Mouse (Mus musculus) layer of hippocampus, adult 6 months (tissue): ENCODE results near the gene Olfr214. TPM values are rescaled to one million over a fixed set of nuclear protein-coding genes. Genes with fewer than 3 reads are reported as not detected.

Experiments used
- long read RNA-seq, 2 experiments: library from polyadenylated mRNA; unstranded; transcript quantifications; one replicate each; pipeline ENCODE4 v2.0.0; 2019 to 2020
- polyA plus RNA-seq: library from polyadenylated mRNA; unstranded; fragments of <200 nt; fragmentation: Nextera tagmentation; gene quantifications from 2 replicates; pipeline ENCODE4 v1.2.3, GENCODE M21; 2021

The Olfr214 gene
- not detected in 2 replicates for polyA plus RNA-seq
- long read RNA-seq, experiment 1, result 0 reads
- long read RNA-seq, experiment 2, result 0 reads

GRCm38 (mm10) chr6:116553935-116554334 lies at the start of gene Olfr214:
Olfr214 (plus strand) TSS chr6:116554235.

GRCm38 (mm10) chr6:116506302-116507003 lies 47.6 kb upstream of the Olfr214 start, which contains the start of gene Olfr212:
Olfr212 (plus strand) TSS chr6:116506516.

DNA sequence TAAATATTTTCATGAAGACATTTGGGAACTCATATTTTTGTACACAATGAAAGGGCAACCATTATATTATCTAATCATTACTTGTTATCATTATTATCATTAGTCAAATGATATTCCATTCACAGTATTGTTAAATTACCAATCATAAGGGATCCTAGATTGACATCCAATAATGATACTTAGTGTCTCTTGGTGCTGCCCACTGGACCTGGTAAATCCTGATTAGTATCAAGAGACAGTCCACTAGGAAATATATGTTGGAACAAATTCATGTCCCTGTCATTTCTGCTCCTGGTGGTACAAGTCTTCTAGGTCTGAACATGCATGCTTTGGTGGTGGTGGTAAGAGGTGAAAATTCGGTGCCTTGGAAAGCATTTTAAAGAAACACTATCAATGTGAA lies 15.9 kb upstream of the Olfr214 start, which contains the start of gene Olfr213:
Gene Olfr213, plus strand, starts transcription at position 301 of the 400 bp plus-strand sequence.

GRCm38 (mm10) chr6:116550841-116551240 lies 3.2 kb upstream of the Olfr214 start, which contains the start of gene Gm5580:
Gm5580 (plus strand) TSS chr6:116551141.

GRCm38 (mm10) chr6:116584095-116584494 lies 30.1 kb downstream of the Olfr214 start, which contains the start of gene Olfr215:
Olfr215 (minus strand) TSS chr6:116584195.

Other genes with a start within 250 kb of the Olfr214 start
- gene March8, start 216.2 kb upstream of the Olfr214 start, polyA plus RNA-seq, result 16.6 and 18.8 TPM in 2 replicates
- 0.67 and 0.70 TPM in 2 replicates for gene Alox5, start 93.1 kb upstream of the Olfr214 start, polyA plus RNA-seq
- gene Olfr211, start 65.1 kb upstream of the Olfr214 start, polyA plus RNA-seq, result not detected in 2 replicates
- not detected in 2 replicates for gene Olfr212, start 47.7 kb upstream of the Olfr214 start, polyA plus RNA-seq
- gene Olfr213, start 15.8 kb upstream of the Olfr214 start, polyA plus RNA-seq, result not detected in 2 replicates
- 0.51 and 0.60 TPM in 2 replicates for gene Gm5580, start 3.1 kb upstream of the Olfr214 start, polyA plus RNA-seq
- not detected in 2 replicates for gene Olfr215, start 30.0 kb downstream of the Olfr214 start, polyA plus RNA-seq
- gene Zfp422, start 74.8 kb downstream of the Olfr214 start, polyA plus RNA-seq, result 20.9 and 22.3 TPM in 2 replicates
- gene Depp1, start 96.4 kb downstream of the Olfr214 start, polyA plus RNA-seq, result 0.64 and 1.1 TPM in 2 replicates
- gene Rassf4, start 119.7 kb downstream of the Olfr214 start, polyA plus RNA-seq, result 4.7 and 5.8 TPM in 2 replicates
- gene Tmem72, start 162.7 kb downstream of the Olfr214 start, polyA plus RNA-seq, result 0.19 and 7.9 TPM in 2 replicates